Mouse (Mus musculus): Measurements from ENCODE around the gene Enpp1.

The Enpp1 gene

GRCm38 (mm10) chr10:24711480-24712366 is at the start of gene Enpp1:
Gene Enpp1, minus strand, starts transcription at chr10:24712159.
- no peak for DNase-seq (ENCODE audit: extremely low read depth, low read depth)

- DNase-seq (ENCODE audit: extremely low read depth, low read depth), result peak; percentile 81
Measured at GRCm38 (mm10) chr10:24758326-24758915, 46.5 kb upstream of the Enpp1 start.

- DNase-seq (ENCODE audit: extremely low read depth, low read depth), result no peak
Measured at GRCm38 (mm10) chr10:24754874-24755540, 43.0 kb upstream of the Enpp1 start.

- peak; percentile 26 for DNase-seq (ENCODE audit: extremely low read depth, low read depth)
Measured at GRCm38 (mm10) chr10:24754251-24754835, 42.4 kb upstream of the Enpp1 start.

- DNase-seq (ENCODE audit: extremely low read depth, low read depth), result no peak
Measured at GRCm38 (mm10) chr10:24753536-24754250, 41.7 kb upstream of the Enpp1 start.

GRCm38 (mm10) chr10:24742950-24743487 is 31.1 kb upstream of the Enpp1 start:
- no peak for DNase-seq (ENCODE audit: extremely low read depth, low read depth)

GRCm38 (mm10) chr10:24741229-24742198 is 29.6 kb upstream of the Enpp1 start:
- no peak for DNase-seq (ENCODE audit: extremely low read depth, low read depth)

- DNase-seq (ENCODE audit: extremely low read depth, low read depth), result no peak
Measured at GRCm38 (mm10) chr10:24739171-24739570, 27.2 kb upstream of the Enpp1 start.

- no peak for DNase-seq (ENCODE audit: extremely low read depth, low read depth)
Measured at GRCm38 (mm10) chr10:24738456-24738855, 26.5 kb upstream of the Enpp1 start.

- no peak for DNase-seq (ENCODE audit: extremely low read depth, low read depth)
Measured at GRCm38 (mm10) chr10:24735027-24735777, 23.2 kb upstream of the Enpp1 start.

- DNase-seq (ENCODE audit: extremely low read depth, low read depth), result no peak
Measured at GRCm38 (mm10) chr10:24727478-24727877, 15.5 kb upstream of the Enpp1 start.

GRCm38 (mm10) chr10:24725197-24725596 is 13.2 kb upstream of the Enpp1 start:
- DNase-seq (ENCODE audit: extremely low read depth, low read depth), result no peak

- no peak for DNase-seq (ENCODE audit: extremely low read depth, low read depth)
Measured at GRCm38 (mm10) chr10:24721841-24722240, 9.9 kb upstream of the Enpp1 start.

GRCm38 (mm10) chr10:24719383-24719782 is 7.4 kb upstream of the Enpp1 start:
- DNase-seq (ENCODE audit: extremely low read depth, low read depth), result no peak

GRCm38 (mm10) chr10:24718720-24719119 is 6.8 kb upstream of the Enpp1 start:
- DNase-seq (ENCODE audit: extremely low read depth, low read depth), result no peak

- DNase-seq (ENCODE audit: extremely low read depth, low read depth), result no peak
Measured at GRCm38 (mm10) chr10:24718058-24718457, 6.1 kb upstream of the Enpp1 start.

GRCm38 (mm10) chr10:24716232-24716631 is 4.3 kb upstream of the Enpp1 start:
- no peak for DNase-seq (ENCODE audit: extremely low read depth, low read depth)

- DNase-seq (ENCODE audit: extremely low read depth, low read depth), result no peak
Measured at GRCm38 (mm10) chr10:24712901-24713300, 942 bp upstream of the Enpp1 start.

- DNase-seq (ENCODE audit: extremely low read depth, low read depth), result no peak
Measured at GRCm38 (mm10) chr10:24712367-24712761, 405 bp upstream of the Enpp1 start.
